ENCODE assay signal across 8 mouse cellular contexts in genomic region chr1:119292216-119292615, GRCm38 (mm10).
DNase-seq lines count a peak whose midpoint lies in the region.

No protein-coding gene starts in this region.

- DNase-seq in 3134 (ENCODE audit: extremely low read depth, insufficient read length, low spot score), result peak; percentile 97
- DNase-seq in NIH3T3 (ENCODE audit: low read depth), result peak; percentile 67
- DNase-seq in cerebellum, postnatal 14 days, result peak; percentile 100
- DNase-seq in kidney, postnatal 10 days, result peak; percentile 35
- no peak for DNase-seq in frontal cortex, postnatal 25 days (ENCODE audit: low spot score in 2 of 2)
- no peak for DNase-seq in frontal cortex, postnatal 10 days (ENCODE audit: low spot score in 2 of 2)
- no peak for DNase-seq in right cerebral cortex, adult 2 months (ENCODE audit: low spot score in 2 of 2)
- no peak for DNase-seq in spleen, adult 12 weeks (ENCODE audit: low spot score)

Comparison
In these comparisons a context has a peak if more than half of its experiments do, and no peak if none do; other contexts are left out.
1. DNase-seq: peak in 3134 (single experiment), NIH3T3 (single experiment), cerebellum, postnatal 14 days (2 of 2) and kidney, postnatal 10 days (single experiment); none in frontal cortex, postnatal 25 days (0 of 2), frontal cortex, postnatal 10 days (0 of 2), right cerebral cortex, adult 2 months (0 of 2) and spleen, adult 12 weeks (single experiment).